Comparison of ENCODE assay signal across 8 mouse cellular contexts in genomic region chr11:56105632-56106031, GRCm38 (mm10).
DNase-seq lines count a peak whose midpoint lies in the region.

No protein-coding gene starts in this region.

- 13% methylated on average over 4 of the region's 4 CpGs for WGBS in large intestine, adult 2 months

- intact Hi-C loops in gastrocnemius, postnatal 36 days (cut with DNase I), result loop anchor here (2.0 kb wide), 1 partner anchor 585 kb away; no protein-coding TSS in a partner anchor

- DNase-seq in gastrocnemius, adult 18-20 months (ENCODE audit: low spot score), result peak; percentile 46
- DNase-seq in gastrocnemius, postnatal 36 days, result no peak
- DNase-seq in 3T3-L1 (ENCODE audit: low read depth, low spot score), result peak; percentile 81
- peak; percentile 2 for DNase-seq in adrenal gland, adult 8-10 months
- DNase-seq in embryo, embryonic 11.5 days (ENCODE audit: low read depth, low spot score), result peak; percentile 22
- DNase-seq in large intestine, adult 2 months (ENCODE audit: low read depth, low spot score), result peak; percentile 47
- DNase-seq in lung, postnatal 10 days, result peak; percentile 56
- DNase-seq in thymus, postnatal 25 days, result peak; percentile 2

Comparison
In these comparisons a context has a peak if more than half of its experiments do, and no peak if none do; other contexts are left out.
1. DNase-seq: peak in gastrocnemius, adult 18-20 months (single experiment), 3T3-L1 (single experiment), adrenal gland, adult 8-10 months (single experiment), embryo, embryonic 11.5 days (single experiment), large intestine, adult 2 months (single experiment), lung, postnatal 10 days (single experiment) and thymus, postnatal 25 days (single experiment); none in gastrocnemius, postnatal 36 days (0 of 2).